Comparison of ENCODE assay signal across 8 mouse cellular contexts in genomic region chr2:84714811-84715561, GRCm38 (mm10). TPM values are rescaled to one million over a fixed set of nuclear protein-coding genes. Genes with fewer than 3 reads are reported as not detected.
DNase-seq lines count a peak whose midpoint lies in the region; ATAC-seq and TF ChIP-seq lines count a peak whose summit lies in the region.

Gene Zdhhc5, minus strand, starts transcription at chr2:84715180.

- intact Hi-C loops in gastrocnemius, adult 2 months (cut with DNase I), result loop anchor here (5.0 kb wide), 1 partner anchor 38 kb away; the partner anchor contains the start of genes Gm28635, Med19 and Tmx2
- intact Hi-C loops in left cerebral cortex, adult 2 months (cut with DNase I), result loop anchor here (1.0 to 5.0 kb wide), 2 partner anchors 12 to 82 kb away; partner anchors contain the start of genes Clp1 and Ube2l6

- no peaks in the 10 kb centered on the region for H3K9me3 ChIP-seq in hindbrain, postnatal 0 days (ENCODE audit: low read length)

- H3K36me3 ChIP-seq in hindbrain, postnatal 0 days (ENCODE audit: insufficient read depth, low read length), result peaks cover 9% of the 10 kb centered on the region; the same call in 1 of the 2 replicates

- peak; percentile 82 for ATAC-seq in common myeloid progenitor, adult 5-6 weeks (replicated peaks; ENCODE audit: low read depth, poor library complexity, severe bottlenecking)
- peak; percentile 95 for ATAC-seq in hindbrain, postnatal 0 days
- peak; percentile 83 for ATAC-seq in megakaryocyte, adult 5-6 weeks (ENCODE audit: poor library complexity, severe bottlenecking)

- 0 out of 2 replicates have a peak, but pooled peaks cover 6% of the 10 kb centered on the region for H3K4me1 ChIP-seq in hindbrain, postnatal 0 days (ENCODE audit: insufficient read depth, low read length)

- DNase-seq in ZHBTc4 (ENCODE audit: low read depth, low spot score), result peak; percentile 100
- peak; percentile 100 for DNase-seq in gastrocnemius, adult 2 months
- peak; percentile 99 for DNase-seq in hindbrain, postnatal 0 days (ENCODE audit: low spot score)
- peak; percentile 98 for DNase-seq in left cerebral cortex, adult 2 months (ENCODE audit: extremely low spot score in 1 of 2, low spot score in 2 of 2)
- peak; percentile 97 to 99 for DNase-seq in right cerebral cortex, adult 2 months (ENCODE audit: low spot score in 2 of 2)
- DNase-seq in urinary bladder, postnatal 14 days (ENCODE audit: low spot score), result peak; percentile 99

- no peak for TF ChIP-seq CTCF in gastrocnemius, adult 2 months (IDR thresholded peaks at IDR 0.05)
- no peak for TF ChIP-seq CTCF in hindbrain, postnatal 0 days (IDR thresholded peaks at IDR 0.05; ENCODE audit: low read depth)
- no peak for TF ChIP-seq CTCF in left cerebral cortex, adult 2 months (IDR thresholded peaks at IDR 0.05)

- H3K4me3 ChIP-seq in gastrocnemius, adult 2 months, result peak within 1 kb of the TSS; percentile 98
- H3K4me3 ChIP-seq in hindbrain, postnatal 0 days (ENCODE audit: low read length), result peak within 1 kb of the TSS; percentile 97
- peak within 1 kb of the TSS; percentile 99 for H3K4me3 ChIP-seq in left cerebral cortex, adult 2 months

- peak within 1 kb of the TSS; percentile 95 for H3K27ac ChIP-seq in gastrocnemius, adult 2 months
- H3K27ac ChIP-seq in hindbrain, postnatal 0 days, result peak within 1 kb of the TSS; percentile 97
- peak within 1 kb of the TSS; percentile 99 for H3K27ac ChIP-seq in left cerebral cortex, adult 2 months

- no peaks in the 10 kb centered on the region for H3K27me3 ChIP-seq in hindbrain, postnatal 0 days (ENCODE audit: insufficient read depth, low read length)

- H3K4me2 ChIP-seq in hindbrain, postnatal 0 days (ENCODE audit: low read depth, low read length), result peak within 1 kb of the TSS; percentile 94

- H3K9ac ChIP-seq in hindbrain, postnatal 0 days (replicated peaks; ENCODE audit: low read length), result peak within 1 kb of the TSS; percentile 95

- WGBS in hindbrain, postnatal 0 days, result under 1% methylated on average over 92 of the region's 107 CpGs

RNA-seq across cellular contexts. Expression of gene Zdhhc5, which starts in this region (rescaled TPM):
- total RNA-seq in common myeloid progenitor, adult 5-6 weeks (2017), result 28.9 and 37.0 TPM in 2 replicates
- total RNA-seq in gastrocnemius, adult 2 months (2021), result 10 to 100 TPM; 71.9 to 75.1 TPM
- 38.2 and 41.3 TPM in 2 replicates for total RNA-seq in hindbrain, postnatal 0 days (2014; rRNA removed)
- polyA plus RNA-seq in hindbrain, postnatal 0 days (2015; fragmentation: Nextera tagmentation; extraction: Ambion mirVana), result 14.6 and 16.8 TPM in 2 replicates
- 10 to 100 TPM; 48.8 to 49.9 TPM for total RNA-seq in left cerebral cortex, adult 2 months (2021)
- total RNA-seq in megakaryocyte, adult 5-6 weeks (2015), result 39.8 and 42.7 TPM in 2 replicates
- 32.6 and 37.9 TPM in 2 replicates for total RNA-seq in megakaryocyte, adult 5-6 weeks (2017)

Comparison
In these comparisons a context has a peak if more than half of its experiments do, and no peak if none do; other contexts are left out.
1. Peak in every context shown above with its lines: DNase-seq, ATAC-seq, H3K4me3 ChIP-seq and H3K27ac ChIP-seq.